Mouse (Mus musculus) bone marrow macrophage, adult 2 months (primary cell): ENCODE measurements around the gene Tsen15.

Source experiments
- CTCF ChIP-seq: IDR thresholded peaks from 2 replicates; pipeline ENCODE4 v1.5.1; 2012; ENCODE audit warnings: low read depth, mild to moderate bottlenecking, low read length, moderate library complexity
- POLR2A ChIP-seq: IDR thresholded peaks from 2 replicates; pipeline ENCODE4 v1.6.1; 2012; ENCODE audit warnings: mild to moderate bottlenecking, low read depth, low read length, borderline replicate concordance

DNA sequence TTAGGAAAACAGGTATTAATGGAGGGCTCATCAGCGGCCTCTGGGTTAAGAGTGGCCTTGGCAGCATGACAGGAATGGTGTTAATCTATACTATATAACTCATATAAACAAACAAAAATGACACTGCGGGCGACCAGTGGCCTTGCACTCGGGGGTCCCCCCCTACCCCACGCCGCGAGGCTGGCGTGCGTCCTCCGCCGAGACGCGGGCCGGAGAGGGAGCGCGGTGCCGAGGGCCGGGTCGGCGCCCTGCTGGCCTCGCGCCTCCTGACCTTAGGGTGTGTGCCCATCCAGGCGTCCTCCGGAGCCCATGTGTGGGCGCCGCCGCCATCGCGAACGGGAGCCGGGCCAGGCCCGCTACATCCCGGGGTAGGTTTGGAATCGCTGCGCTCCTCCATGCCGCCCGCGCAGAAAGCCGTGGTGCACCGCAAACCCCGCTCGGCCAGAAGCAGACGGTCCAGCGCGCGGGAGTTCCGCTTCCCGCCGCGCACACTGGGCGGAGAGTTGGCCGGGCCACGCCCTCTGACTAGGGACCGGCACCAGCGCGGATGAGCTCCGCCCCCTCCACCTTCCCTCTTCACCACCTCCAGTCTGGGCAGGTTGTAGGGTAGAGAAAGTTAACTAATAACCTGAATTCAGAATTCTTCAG lies at the start of gene Tsen15:
- TF ChIP-seq CTCF: no peak
- no peak for TF ChIP-seq POLR2A
